Mouse (Mus musculus) embryonic fibroblast, embryonic 13.5 days (primary cell): ENCODE results near the gene Igsf21.

ENCODE experiments used
- CTCF ChIP-seq: IDR thresholded peaks from 2 replicates; pipeline ENCODE4 v1.5.1; 2011; ENCODE audit warnings: mild to moderate bottlenecking, control low read depth, low read length, moderate library complexity, borderline replicate concordance; ENCODE audit not compliant: insufficient read depth
- POLR2A ChIP-seq: IDR thresholded peaks from 2 replicates; pipeline ENCODE4 v1.6.1; 2011; ENCODE audit warnings: low read depth, mild to moderate bottlenecking, control low read depth, low read length, moderate library complexity

DNA sequence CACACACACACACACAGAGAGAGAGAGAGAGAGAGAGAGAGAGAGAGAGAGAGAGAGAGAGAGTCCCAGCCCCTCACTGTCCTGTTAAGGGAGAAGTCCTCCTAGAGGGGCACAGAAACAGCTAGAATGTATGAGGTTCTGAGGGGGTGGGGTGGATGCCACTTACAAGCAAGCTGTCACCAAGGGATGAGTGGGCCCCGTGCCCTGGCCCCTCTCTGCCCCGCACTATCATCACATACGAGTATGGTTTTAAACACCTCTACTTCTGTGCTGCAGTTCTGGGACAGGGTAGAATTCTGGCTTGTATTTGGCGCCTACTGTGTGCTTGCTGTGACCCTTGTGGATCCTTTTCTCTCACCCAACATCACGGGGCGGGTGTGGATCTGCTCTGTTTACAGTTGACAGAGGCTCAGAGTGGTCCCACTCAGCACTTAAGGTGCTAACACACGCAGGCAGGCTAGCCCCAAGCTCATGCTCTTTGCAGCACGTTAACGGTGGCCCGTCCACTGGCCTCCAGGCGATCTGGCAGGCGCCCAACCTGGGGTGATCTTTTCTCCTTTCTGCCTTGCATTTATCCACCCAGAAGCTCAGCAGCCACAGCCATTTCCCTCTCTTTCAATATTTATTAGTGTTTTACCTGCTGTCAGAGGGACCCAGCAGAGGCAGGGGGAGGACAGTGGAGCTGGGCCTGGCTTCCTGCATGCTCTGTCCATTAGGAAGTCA is 116.9 kb downstream of the Igsf21 start:
- TF ChIP-seq CTCF (no peak), POLR2A (no peak)
